Mouse (Mus musculus) B cell, adult 62 days (primary cell): ENCODE measurements around the gene Cd300ld5. TPM values are rescaled to one million over a fixed set of nuclear protein-coding genes. Genes with fewer than 3 reads are reported as not detected.

Experiments used
- total RNA-seq: library from RNA; stranded (reverse); gene quantifications from 4 replicates; pipeline ENCODE4 v1.2.4, GENCODE M21; 2023

The Cd300ld5 gene
- total RNA-seq, result not detected in 4 replicates

DNA sequence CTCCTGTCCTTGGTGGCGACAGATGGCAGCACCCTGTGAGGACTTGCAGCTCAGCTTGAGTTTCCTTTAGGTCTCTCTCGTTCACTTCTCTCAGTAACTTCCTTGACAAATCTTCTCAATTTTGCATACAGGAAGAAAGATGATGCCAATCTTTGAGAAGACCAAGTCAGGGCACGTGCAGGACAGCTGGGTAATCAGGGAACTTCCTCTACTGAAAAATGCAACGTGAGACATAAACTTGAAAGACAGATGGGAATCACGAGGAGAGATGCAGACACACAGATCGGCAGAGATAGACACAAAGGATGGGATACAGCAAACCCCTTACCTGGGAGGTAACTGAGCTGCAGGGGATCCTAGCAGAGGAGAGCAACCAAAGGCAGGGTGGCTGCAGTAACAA lies at the start of gene Cd300ld5:
Gene Cd300ld5 (minus strand): TSS at position 101 of the 400 bp plus-strand sequence.

GRCm38 (mm10) chr11:115062077-115062476 lies 24.5 kb upstream of the Cd300ld5 start, which contains the start of gene Cd300e:
Cd300e (minus strand) TSS chr11:115062177.

DNA sequence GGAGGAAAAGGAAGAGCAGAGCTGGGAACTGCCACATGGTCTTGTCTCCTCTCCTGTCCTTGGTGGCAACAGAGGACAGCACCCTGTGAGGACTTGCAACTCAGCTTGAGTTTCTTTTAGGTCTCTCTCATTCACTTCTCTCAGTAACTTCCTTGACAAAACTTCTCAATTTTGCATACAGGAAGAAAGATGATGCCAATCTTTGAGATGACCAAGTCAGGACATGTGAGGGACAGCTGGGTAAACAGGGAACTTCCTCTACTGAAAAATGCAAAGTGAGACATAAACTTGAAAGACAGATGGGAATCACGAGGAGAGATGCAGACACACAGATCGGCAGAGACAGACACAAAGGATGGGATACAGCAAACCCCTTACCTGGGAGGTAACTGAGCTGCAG lies 10.7 kb upstream of the Cd300ld5 start, which contains the start of gene Cd300ld3:
Gene Cd300ld3 (minus strand): TSS at position 151 of the 400 bp plus-strand sequence.

DNA sequence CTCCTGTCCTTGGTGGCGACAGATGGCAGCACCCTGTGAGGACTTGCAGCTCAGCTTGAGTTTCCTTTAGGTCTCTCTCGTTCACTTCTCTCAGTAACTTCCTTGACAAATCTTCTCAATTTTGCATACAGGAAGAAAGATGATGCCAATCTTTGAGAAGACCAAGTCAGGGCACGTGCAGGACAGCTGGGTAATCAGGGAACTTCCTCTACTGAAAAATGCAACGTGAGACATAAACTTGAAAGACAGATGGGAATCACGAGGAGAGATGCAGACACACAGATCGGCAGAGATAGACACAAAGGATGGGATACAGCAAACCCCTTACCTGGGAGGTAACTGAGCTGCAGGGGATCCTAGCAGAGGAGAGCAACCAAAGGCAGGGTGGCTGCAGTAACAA lies 10.7 kb downstream of the Cd300ld5 start, which contains the start of gene Cd300ld4:
Gene Cd300ld4 (minus strand): TSS at position 101 of the 400 bp plus-strand sequence.

DNA sequence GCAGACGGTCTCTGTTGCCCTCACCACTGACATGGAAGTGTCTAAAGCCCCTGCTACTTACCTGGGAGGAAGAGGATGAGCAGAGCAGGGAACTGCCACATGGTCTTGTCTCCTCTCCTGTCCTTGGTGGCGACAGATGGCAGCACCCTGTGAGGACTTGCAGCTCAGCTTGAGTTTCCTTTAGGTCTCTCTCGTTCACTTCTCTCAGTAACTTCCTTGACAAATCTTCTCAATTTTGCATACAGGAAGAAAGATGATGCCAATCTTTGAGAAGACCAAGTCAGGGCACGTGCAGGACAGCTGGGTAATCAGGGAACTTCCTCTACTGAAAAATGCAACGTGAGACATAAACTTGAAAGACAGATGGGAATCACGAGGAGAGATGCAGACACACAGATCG lies 21.5 kb downstream of the Cd300ld5 start, which contains the start of gene Cd300ld2:
Gene Cd300ld2 (minus strand): TSS at position 101 of the 400 bp plus-strand sequence.

DNA sequence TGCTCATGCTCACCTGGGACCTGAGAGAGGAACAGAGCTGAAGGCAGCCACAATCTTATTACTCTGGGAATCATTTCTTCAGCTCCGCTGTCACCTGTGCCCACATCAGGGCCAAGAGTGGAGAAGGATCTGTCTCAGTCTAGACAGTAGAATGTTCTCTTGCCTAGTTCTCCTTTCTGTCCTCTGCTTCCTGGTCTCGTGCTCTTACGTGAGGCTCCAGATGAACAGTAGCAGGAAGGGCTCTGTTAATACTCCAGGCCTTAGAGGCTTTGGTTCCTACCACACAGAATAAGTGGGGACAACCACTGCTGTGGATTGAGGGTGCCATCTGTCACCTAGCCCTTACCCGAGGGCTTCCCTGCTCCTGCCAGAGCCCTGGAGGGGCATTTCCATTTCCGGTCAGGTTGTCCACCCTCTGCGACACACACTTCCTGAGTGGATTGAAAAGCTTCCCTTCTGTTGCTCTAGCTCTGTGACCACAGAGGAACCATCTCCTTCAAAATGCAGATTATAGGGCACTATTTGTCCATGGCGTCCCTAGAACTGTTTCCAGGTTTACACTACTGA lies 36.0 kb downstream of the Cd300ld5 start, which contains the start of gene Cd300c2:
Gene Cd300c2 (minus strand): TSS at position 407 of the 567 bp plus-strand sequence.

DNA sequence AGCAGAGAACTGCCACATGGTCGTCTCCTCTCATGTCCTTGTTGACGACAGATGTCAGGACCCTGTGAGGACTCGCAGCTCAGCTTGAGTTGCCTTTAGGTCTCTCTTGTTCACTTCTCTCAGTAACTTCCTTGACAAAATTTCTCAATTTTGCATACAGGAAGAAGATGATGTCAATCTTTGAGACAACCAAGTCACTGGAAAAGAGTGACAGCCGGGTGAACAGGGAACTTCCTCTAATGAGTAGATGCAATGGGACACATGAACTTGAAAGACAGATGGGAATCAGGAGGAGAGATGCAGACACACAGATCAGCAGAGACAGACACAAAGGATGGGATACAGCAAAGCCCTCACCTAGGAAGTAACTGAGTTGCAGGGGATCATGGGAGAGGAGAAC lies 47.8 kb downstream of the Cd300ld5 start, which contains the start of gene Cd300ld:
Gene Cd300ld (minus strand): TSS at position 130 of the 400 bp plus-strand sequence.

Other genes starting within 250 kb of the Cd300ld5 start
- gene Btbd17, start 241.8 kb downstream of the Cd300ld5 start, total RNA-seq, result not detected in 4 replicates
- not detected in 4 replicates for gene Gpr142, start 238.8 kb downstream of the Cd300ld5 start, total RNA-seq
- 0.19 to 1.4 TPM (median 0.21 TPM) in 3 of 4 replicates, not detected in the other for gene Gprc5c, start 186.6 kb downstream of the Cd300ld5 start, total RNA-seq
- 0.63 to 0.91 TPM (median 0.76 TPM) in 4 replicates for gene Cd300a, start 147.7 kb downstream of the Cd300ld5 start, total RNA-seq
- gene Cd300lb, start 103.4 kb downstream of the Cd300ld5 start, total RNA-seq, result not detected in 4 replicates
- not detected in 4 replicates for gene Cd300c, start 68.6 kb downstream of the Cd300ld5 start, total RNA-seq
- 0.36 to 0.66 TPM (median 0.46 TPM) in 4 replicates for gene Cd300ld, start 47.8 kb downstream of the Cd300ld5 start, total RNA-seq
- 0.66 to 1.5 TPM (median 1.0 TPM) in 4 replicates for gene Cd300c2, start 35.9 kb downstream of the Cd300ld5 start, total RNA-seq
- gene Cd300ld2, start 21.6 kb downstream of the Cd300ld5 start, total RNA-seq, result not detected in 4 replicates
- not detected in 4 replicates for gene Cd300ld4, start 10.8 kb downstream of the Cd300ld5 start, total RNA-seq
- gene Cd300ld3, start 10.6 kb upstream of the Cd300ld5 start, total RNA-seq, result 1.2 TPM in 1 of 4 replicates, not detected in the others
- gene Cd300e, start 24.4 kb upstream of the Cd300ld5 start, total RNA-seq, result 0.37 to 0.78 TPM (median 0.63 TPM) in 4 replicates
- 4.9 to 8.0 TPM (median 7.2 TPM) in 4 replicates for gene Rab37, start 53.7 kb upstream of the Cd300ld5 start, total RNA-seq
- gene Cd300lf, start 96.2 kb upstream of the Cd300ld5 start, total RNA-seq, result 7.2 to 10.4 TPM (median 8.8 TPM) in 4 replicates
- 74.3 to 78.2 TPM (median 77.2 TPM) in 4 replicates for gene Slc9a3r1, start 125.6 kb upstream of the Cd300ld5 start, total RNA-seq
- gene Tmem104, start 149.7 kb upstream of the Cd300ld5 start, total RNA-seq, result 9.3 to 19.2 TPM (median 15.9 TPM) in 4 replicates
- gene Nat9, start 150.1 kb upstream of the Cd300ld5 start, total RNA-seq, result 12.5 to 18.4 TPM (median 14.7 TPM) in 4 replicates
- not detected in 4 replicates for gene Grin2c, start 229.5 kb upstream of the Cd300ld5 start, total RNA-seq
- gene Fdxr, start 239.3 kb upstream of the Cd300ld5 start, total RNA-seq, result 16.7 to 19.8 TPM (median 18.0 TPM) in 4 replicates